Mouse (Mus musculus): ENCODE results near the gene Fdps.
A peak's percentile ranks its signal among the peaks of the same experiment; 100 is the strongest.
"Not testable (repeated sequence)": the region's sequence is repeated elsewhere in the genome, so short reads cannot be mapped to it uniquely, and the experiment has no call there.

The Fdps gene

DNA sequence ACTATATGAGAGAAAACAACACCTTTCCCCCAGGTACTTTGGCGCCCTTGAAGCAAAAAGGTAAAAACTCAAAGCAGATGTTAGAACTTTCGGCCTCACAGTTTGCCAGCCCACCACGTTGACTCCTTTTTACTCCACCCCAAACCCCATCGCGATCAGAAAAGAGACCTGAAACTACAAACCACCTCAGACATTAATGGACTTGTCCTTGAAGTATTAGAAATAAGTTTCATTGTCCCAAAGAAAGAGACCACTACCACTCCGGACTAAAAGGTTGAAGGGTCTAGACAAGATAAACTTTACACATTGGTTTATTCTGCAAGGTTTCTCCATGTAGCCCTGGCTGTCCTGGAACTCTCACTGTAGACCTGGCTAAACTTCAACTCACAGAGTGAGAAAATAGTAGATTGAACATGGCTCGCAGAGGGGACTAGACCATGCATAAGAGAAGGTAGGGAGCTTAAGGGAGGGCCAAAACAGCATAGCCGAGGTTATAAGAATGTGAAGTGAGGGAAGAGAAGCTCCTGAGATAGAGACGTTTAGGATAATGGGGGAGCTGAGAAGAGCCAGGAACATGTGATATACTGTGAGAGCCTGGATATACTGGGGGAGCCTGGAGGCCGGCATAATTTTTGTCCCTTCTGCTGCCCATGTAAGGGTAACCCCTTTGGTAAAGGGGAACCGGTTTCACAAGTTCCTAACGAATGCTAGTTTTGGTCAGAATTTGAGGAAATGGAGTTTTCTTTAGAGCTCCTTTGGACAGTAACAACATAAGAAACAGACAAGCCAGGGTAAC lies 934 bp upstream of the Fdps start:
- no peak for DNase-seq (ENCODE audit: low read depth in 1 of 2, low spot score in 2 of 2)

DNA sequence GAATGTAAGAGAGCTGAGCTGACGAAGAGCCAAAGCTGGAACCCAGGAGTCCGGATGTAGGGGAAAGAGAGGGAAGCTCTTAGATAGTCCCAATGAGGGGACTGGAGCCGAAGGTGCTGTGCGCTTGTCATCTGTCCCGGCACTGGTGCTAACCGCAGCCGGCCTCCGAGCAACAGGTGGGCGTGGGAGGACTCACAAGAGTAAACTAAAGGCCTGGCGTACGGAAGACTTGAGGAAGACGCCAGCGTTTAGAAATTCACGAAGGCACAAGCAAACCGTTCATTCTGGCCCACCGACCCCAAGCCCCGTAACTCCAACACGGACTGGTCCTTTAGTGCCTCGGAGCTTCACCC lies 324 bp downstream of the Fdps start:
- no peak for DNase-seq (ENCODE audit: low read depth in 1 of 2, low spot score in 2 of 2)

GRCm38 (mm10) chr3:89100811-89101210 lies 948 bp downstream of the Fdps start, which contains the start of gene Gm43738:
TSS of gene Gm43738 (minus strand) at chr3:89101099.
- DNase-seq (ENCODE audit: low read depth in 1 of 2, low spot score in 2 of 2), result no peak

DNA sequence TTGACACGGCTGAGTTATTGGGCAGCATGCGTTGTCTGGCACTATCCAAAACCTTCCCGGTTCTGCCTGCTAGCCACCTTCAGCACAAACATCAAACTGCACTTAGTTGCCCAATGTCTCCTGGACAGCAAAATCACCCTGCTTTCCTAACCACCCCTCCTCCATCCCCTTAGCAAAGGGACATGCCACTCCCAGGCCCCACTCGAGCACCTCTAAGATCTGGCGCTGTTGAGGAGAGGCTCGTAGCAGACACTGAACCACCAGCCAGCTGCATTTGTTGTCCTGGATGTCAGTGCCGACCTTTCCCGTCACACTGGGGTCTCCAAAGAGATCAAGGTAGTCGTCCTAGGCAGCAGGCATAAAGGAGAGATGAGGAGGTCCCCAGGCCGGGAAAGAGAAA lies 7.7 kb downstream of the Fdps start:
- no peak for DNase-seq (ENCODE audit: low read depth in 1 of 2, low spot score in 2 of 2)

DNA sequence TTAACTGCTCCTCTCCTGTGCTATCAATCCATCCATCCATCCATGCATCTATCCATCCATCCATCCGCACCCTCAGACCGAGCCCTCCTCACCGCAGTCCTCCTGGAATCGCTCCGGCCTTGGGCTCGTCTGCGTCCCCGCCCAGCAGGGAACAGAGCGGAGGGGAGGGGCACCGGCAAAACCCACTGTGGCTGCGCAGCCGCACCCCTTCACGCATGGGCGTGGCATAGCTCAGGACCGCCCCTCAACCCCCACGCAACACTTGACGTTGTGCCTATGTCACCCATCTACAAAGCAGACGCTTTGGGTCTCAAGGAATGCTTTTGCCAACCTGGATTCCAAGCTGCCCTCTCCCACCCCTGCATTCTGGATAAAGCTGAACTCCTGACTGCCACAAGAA lies 8.6 kb downstream of the Fdps start, which contains the start of gene Rusc1:
Gene Rusc1, minus strand, starts transcription at position 137 of the 400 bp plus-strand sequence.
- peak in 1 of 2 experiments; percentile 55 for DNase-seq (ENCODE audit: low read depth in 1 of 2, low spot score in 2 of 2)

DNA sequence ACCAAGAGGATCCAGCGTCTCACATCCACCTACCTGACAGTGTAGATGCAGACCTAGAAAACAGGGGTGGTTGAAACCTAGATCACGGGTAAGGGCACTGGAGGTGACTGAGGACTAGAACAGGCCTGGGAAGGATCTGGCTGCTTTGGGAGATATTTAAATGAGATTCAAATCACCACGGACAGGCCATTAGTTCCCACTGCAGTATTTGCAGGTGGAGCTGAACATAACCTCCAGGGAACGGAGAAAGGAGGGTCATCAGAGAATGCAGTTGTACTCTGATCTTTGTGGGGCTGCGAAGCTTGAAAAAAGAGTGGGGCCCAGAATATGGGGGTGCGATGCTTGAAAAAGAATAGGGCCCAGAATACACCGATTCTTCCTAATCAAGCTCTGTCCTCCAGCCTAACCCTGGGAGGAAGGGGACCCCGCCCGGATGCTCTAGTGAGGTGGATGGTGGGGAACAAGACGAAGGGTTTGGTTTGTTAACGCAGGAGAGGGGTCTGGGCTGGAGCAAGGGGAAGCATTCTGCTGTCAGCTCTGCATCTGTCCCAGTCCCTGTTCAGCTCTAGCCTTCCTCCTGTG lies 9.2 kb downstream of the Fdps start:
- DNase-seq (ENCODE audit: low read depth in 1 of 2, low spot score in 2 of 2), result no peak

DNA sequence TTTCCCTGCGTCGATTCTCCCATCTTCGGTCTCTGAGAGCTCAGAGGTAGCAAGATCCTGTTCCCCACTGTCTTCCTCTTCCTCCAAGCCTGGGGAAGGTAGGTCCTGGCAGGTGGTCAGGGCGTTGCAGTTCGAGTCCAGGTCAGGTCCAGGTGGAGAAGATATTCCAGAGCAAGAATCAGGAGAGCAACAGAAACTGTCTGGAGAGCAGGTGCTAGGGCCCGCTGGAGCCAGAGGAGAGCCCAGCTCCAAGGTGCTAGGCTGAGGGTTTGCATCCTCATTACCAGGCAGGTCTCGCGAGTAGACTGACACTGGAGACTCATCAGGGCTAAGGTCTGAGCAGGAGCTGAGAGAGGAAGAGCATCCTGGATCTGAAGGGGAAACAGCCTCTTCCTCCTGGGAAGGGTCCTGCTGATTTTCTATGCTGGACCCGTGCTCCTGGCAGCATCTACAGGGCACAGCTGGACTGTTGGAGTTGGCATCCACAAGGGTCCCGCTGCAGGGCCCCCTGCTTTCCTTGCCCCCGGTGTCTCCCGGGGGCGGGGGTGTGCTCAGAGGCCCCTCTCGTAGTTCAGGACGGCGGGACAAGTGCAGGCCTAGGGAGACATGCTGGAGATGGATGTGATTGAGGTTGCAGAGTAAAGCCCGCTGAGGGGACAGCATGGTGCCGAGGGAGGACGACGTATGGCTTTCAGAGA lies 9.8 kb downstream of the Fdps start:
- DNase-seq (ENCODE audit: low read depth in 1 of 2, low spot score in 2 of 2), result no peak

DNA sequence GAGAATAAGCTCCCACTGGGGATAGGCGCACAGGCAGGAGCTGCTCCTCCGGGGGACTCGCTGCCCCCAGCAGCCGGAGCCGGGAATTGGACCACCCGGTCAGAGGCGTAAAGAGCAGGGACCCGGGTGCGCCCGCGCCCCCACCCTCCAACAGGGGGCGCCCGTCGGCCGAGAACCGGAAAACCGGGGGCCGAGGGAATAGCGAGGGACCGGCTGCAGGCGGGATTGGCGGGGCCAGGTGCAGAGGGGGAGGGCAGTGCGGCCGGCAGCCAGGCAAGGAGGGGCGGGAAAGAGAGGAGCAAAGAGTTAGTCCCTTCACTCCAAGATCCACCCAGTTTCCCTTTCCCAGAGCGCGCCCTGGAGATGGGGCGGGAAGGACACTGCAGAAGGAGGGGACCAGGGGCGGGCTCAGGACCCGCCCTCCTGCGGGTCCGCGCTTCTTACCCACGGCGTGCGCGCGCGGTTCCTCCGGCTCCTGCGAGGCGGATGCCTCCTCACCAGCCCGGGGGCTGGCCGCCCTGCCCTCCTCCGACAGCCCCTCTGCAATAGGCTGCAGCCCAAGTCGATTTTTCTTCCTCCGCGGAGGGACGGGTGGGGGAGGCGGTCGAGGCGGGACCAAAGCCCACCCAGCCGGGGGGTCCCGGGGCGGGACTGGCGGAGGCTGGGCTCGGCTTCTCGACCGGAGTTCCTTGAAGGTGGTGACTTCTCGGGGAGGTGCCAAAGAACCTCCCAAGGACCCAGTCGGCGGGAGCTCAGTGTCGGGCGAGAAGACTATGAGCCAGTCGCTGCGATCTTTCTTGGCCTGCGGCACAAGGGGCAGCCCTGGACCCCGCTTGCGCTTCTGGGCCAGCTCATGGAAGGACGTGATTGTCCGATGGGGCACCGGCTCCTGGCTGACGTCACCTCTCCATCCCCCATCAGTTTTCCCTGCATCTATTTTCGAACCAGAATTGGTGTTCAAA lies 10.8 kb downstream of the Fdps start:
- DNase-seq (ENCODE audit: low read depth in 1 of 2, low spot score in 2 of 2), result peak in 1 of 2 experiments; percentile 61

- DNase-seq (ENCODE audit: low read depth in 1 of 2, low spot score in 2 of 2), result peak in 1 of 2 experiments; percentile 75
These were observed 11.7 kb downstream of the Fdps start for GRCm38 (mm10) chr3:89089882-89090591.

- DNase-seq (ENCODE audit: low read depth in 1 of 2, low spot score in 2 of 2), result no peak
These were observed 12.8 kb downstream of the Fdps start for GRCm38 (mm10) chr3:89088974-89089373.

DNA sequence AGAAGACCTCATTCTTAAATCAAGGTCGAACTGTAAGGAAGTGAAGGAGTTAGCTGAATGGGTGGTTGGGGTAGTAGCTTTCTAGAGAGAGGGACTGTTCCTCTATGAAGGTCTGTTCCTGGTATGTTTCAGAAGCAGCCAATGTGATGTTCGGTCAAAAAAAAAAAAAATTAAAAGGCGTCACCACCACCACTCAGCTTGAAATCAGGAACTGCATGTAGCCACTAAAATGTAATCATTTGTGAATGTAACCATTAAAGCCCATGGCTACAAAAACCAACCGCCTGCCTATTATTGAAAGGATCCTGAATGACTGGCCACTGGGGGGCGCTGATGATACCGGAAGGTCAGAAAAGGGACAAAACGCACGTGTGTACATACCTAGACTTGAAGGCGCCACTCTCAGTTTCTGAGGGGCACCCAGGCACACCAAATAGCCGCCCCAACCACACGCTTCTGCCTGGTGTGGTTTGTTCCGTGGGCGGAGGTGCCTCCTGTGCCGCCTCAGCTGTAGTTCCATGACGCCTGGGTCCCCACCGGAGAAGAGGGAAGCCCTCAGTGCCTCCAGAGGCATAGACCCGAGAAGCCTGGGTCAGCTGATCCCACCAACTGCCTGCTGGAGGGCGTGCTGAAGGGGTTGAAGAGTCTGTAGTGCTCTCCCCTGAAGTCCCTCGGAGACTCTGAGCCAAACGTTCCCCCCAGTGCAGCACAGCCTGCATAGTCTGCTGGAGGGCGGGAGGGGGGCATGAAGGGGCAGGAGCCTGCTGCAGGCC lies 14.2 kb downstream of the Fdps start:
- DNase-seq (ENCODE audit: low read depth in 1 of 2, low spot score in 2 of 2), result peak; percentile 59 to 81

GRCm38 (mm10) chr3:89084654-89085190 lies 17.0 kb downstream of the Fdps start:
- DNase-seq (ENCODE audit: low read depth in 1 of 2, low spot score in 2 of 2), result no peak

- DNase-seq (ENCODE audit: low read depth in 1 of 2, low spot score in 2 of 2), result no peak
These were observed 17.6 kb downstream of the Fdps start for GRCm38 (mm10) chr3:89084133-89084532.

DNA sequence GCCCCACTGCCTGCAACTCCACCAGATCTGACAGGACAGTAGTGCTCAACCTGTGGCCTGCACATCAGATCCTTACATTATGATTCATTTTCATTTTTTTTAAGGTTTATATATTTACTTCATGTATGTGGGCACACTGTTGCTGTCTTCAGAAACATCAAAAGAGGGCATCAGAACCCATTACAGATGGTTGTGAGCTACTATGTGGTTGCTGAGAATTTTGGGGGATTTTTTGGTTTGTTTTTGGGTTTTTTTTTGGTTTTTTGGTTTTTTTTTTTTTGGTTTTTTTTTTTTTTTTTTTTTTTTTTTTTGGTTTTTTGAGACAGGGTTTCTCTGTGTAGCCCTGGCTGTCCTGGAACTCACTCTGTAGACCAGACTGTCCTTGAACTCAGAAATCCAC lies 19.5 kb downstream of the Fdps start:
- DNase-seq (ENCODE audit: low read depth in 1 of 2, low spot score in 2 of 2), result not testable (repeated sequence)

- DNase-seq (ENCODE audit: low read depth in 1 of 2, low spot score in 2 of 2), result no peak
These were observed 24.4 kb downstream of the Fdps start for GRCm38 (mm10) chr3:89077383-89077782.

DNA sequence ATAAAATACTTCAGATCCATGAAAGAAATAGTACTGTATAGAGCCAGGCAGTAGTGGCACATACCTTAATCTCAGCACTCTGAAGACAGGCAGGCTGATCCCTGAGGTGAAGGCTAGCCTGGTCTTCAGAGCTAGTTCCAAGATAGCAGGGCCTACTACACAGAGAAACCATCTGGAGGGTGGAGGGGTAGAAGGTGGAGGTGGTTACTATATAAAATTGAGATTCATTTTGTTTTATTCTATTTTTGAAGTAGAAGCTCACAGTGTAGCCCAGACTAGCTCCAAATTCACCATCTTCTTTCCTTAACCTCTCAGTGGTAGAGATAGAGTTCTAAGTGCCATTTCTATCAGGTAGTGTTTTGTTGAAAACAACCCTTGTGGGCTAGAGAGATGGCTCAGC lies 34.5 kb downstream of the Fdps start:
- DNase-seq (ENCODE audit: low read depth in 1 of 2, low spot score in 2 of 2), result no peak

DNA sequence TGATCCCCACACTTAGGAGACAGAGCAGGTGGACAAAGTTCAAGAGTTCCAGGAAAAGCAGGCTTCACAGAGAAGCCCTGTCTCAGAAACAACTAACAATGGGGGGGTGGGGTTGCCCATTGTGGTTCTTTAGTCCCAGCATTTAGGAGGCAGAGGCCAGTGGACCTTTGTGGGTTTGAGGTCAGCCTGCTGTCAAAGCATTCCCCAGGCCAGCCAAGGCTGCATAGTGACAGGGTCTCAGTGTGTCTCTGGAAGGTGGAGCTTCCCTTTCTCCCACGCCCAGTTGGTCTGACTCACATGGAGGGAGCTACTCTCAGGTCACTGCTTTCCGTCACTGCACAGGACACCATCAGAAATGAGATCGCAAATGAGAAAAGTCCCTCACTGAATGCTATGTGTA lies 40.1 kb downstream of the Fdps start:
- DNase-seq (ENCODE audit: low read depth in 1 of 2, low spot score in 2 of 2), result no peak

DNA sequence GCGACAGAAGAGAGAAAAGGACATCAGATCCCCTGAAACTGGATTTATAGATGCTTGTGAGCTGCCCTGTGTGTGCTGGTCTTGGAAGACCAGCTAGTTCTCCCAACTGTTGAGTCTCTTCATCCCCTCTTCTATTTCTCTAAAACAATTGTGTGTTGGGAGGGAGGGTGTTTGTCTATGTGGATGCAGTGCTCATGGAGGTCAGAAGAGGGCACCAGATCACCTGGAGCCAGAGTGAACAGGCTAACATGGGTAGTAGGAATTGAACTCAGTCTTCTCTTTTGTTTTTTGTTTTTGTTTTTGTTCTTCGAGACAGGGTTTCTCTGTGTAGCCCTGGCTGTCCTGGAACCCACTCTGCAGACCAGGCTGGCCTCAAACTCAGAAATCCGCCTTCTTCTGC lies 43.0 kb downstream of the Fdps start:
- DNase-seq (ENCODE audit: low read depth in 1 of 2, low spot score in 2 of 2), result no peak

DNA sequence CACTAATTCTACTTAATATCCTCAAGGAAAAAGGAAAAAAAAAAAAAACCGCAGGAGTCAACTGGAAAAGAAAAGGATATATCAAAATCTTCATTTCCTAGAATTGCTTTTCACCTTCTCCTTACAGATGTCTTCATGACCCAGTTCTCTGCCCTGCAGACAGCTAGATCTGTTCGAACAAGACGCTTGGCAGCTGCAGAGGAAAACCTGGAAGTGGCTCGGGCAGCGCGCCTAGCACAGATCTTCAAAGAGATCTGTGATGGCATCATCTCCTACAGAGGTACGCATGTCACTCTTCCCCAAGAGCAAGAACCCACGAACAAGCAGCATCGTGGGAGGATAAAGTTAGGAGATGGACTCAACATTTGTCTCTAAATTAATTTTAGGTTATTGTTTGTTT lies 43.4 kb downstream of the Fdps start:
- DNase-seq (ENCODE audit: low read depth in 1 of 2, low spot score in 2 of 2), result no peak
